Mouse (Mus musculus): ENCODE measurements around the gene Oas1h. TPM values are rescaled to one million over a fixed set of nuclear protein-coding genes. Genes with fewer than 3 reads are reported as not detected.
"Not testable (repeated sequence)": the region's sequence is repeated elsewhere in the genome, so short reads cannot be mapped to it uniquely, and the experiment has no call there.

Oas1h gene
- not detected in 2 replicates for polyA plus RNA-seq (2012; rRNA removed)

DNA sequence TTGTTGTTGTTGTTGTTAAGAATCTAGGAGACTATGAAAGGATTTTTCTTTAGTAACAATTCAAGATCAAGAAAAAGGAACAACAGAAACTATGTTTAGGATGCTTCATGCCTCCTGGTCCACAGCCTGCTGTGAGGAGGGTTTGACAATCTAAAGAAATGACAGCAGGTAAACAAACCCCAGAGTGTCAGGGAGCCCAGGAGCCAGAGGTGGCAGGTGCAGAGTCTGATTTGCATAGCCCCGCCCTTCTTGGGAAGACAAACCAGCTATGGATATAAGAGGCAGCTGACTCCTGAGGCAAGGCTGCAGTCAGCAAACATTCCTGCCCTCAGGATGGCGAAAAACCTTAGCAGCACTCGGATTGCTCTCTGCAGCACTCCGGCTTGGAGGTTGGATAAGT, at the start of gene Oas1h:
TSS of gene Oas1h (plus strand) at position 301 of the 400 bp plus-strand sequence.
- DNase-seq (ENCODE audit: low spot score): no peak

- peak; percentile 63 for DNase-seq (ENCODE audit: low spot score)
Observed at GRCm38 (mm10) chr5:120811951-120812819, 49.0 kb upstream of the Oas1h start, which contains the start of gene Oas1c. Gene Oas1c (minus strand): TSS chr5:120812514.

GRCm38 (mm10) chr5:120813023-120813422, 48.2 kb upstream of the Oas1h start:
- no peak for DNase-seq (ENCODE audit: low spot score)

- DNase-seq (ENCODE audit: low spot score): no peak
Observed at GRCm38 (mm10) chr5:120815949-120816348, 45.3 kb upstream of the Oas1h start.

- no peak for DNase-seq (ENCODE audit: low spot score)
Observed at GRCm38 (mm10) chr5:120818999-120819398, 42.2 kb upstream of the Oas1h start.

GRCm38 (mm10) chr5:120831031-120831430, 30.2 kb upstream of the Oas1h start:
- DNase-seq (ENCODE audit: low spot score): no peak

- DNase-seq (ENCODE audit: low spot score): no peak
Observed at GRCm38 (mm10) chr5:120833335-120834280, 27.6 kb upstream of the Oas1h start.

DNA sequence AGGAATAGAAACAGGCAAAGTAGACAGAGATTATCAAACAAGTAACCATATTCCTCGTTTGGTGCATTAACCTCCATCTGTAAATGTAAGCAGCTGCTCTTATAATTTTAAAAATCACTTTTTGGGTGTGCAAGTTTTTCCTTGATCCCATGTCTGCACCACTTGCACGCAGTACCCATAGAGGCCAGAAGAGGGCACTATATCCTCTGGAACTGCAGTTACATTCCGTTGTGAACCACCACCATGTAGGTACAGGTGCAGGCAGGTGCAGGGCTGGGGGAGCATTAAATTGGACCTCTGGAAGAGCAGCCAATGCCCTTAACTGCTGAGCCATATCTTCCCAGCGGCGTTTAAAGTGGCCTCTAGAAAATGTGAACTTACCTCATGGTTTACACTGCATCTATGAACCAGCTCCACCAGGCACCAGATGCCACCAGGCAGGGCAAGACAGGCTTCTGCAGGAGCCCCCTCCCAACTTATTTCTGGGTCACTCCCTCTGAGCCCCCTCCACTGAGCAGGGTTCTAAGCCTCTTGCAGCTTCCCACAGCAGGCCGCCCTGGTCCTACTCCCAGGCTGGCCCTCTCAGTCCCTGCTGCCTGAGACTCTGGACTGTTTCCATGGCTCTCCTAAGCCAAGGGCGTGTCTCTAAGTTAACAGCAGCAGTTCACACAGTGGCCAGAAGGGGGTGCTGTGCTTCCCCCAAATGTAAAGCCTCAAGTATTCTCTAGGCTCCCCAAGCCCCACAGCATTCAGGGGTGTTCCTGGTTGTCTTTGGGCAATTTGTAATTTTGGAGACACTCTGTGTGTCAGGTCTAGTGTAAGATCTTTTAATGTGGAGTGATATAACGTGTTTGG, 24.3 kb upstream of the Oas1h start:
- no peak for DNase-seq (ENCODE audit: low spot score)

GRCm38 (mm10) chr5:120844713-120845112, 16.5 kb upstream of the Oas1h start:
- peak; percentile 31 for DNase-seq (ENCODE audit: low spot score)

DNA sequence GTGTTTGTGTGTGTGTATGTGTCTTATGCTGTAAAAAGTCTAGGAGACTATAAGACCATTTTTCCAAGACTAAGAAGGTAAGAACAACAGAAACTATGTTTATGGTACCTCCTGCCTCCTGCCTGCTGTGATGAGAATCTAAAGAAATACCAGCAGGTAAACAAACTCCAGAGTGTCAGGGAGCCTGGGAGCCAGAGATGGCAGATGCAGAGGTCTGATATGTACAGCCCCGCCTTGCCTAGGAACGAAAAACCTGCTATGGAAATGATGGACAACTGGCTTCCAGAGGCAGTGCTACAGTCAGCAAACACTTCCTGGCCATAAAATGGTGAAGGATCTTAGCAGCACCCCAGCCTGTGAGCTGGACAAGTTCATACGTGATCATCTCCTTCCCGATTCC, 14.2 kb upstream of the Oas1h start, which contains the start of gene Oas1f:
TSS of gene Oas1f (plus strand) at position 301 of the 400 bp plus-strand sequence.
- no peak for DNase-seq (ENCODE audit: low spot score)

DNA sequence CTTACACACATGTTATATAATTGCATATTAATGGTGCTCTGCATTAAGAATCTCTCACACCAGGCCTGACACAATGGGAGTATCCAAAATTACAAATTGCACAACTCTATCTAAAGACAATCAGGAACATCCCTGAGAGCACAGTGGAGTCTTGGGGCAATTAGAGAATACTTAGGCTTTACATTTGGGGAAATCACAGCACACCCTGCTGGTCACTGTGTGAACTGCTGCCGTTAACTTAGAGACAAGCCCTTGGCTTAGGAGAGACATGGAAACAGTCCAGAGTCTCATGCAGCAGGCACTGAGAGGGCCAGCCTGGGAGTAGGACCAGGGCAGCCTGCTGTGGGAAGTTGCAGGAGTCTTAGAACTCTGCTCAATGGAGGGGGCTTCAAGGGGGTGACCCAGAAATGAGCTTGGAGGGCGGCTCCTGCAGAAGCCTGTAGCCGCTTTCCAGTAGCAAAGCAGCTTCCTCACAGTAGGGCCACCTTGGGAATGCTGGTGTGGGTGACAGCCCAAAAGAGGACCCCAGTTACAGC, 11.6 kb upstream of the Oas1h start:
- DNase-seq (ENCODE audit: low spot score): no peak

- no peak for DNase-seq (ENCODE audit: low spot score)
Observed at GRCm38 (mm10) chr5:120859241-120859640, 2.0 kb upstream of the Oas1h start.

- no peak for DNase-seq (ENCODE audit: low spot score)
Observed at GRCm38 (mm10) chr5:120865336-120865860, 4.2 kb downstream of the Oas1h start.

- DNase-seq (ENCODE audit: low spot score): no peak
Observed at GRCm38 (mm10) chr5:120869436-120870015, 8.3 kb downstream of the Oas1h start.

GRCm38 (mm10) chr5:120870081-120870480, 8.9 kb downstream of the Oas1h start:
- DNase-seq (ENCODE audit: low spot score): no peak

DNA sequence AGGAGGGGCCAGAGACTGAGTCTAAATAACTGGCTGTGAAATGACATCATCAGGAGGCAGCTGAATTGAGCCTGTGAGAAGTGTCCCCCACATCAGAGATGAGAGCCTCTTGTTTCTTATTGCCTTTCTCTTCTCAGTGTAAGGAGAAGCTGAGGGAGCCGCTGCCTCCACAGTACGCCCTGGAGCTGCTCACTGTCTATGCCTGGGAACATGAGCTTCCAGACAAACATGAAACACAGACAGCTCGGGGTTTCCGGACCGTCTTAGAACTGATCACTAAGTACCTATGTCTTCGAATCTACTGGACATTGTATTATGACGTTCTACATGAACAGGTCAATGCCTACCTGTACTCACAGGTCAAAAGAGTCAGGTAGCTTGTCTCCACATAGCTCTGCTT, 9.6 kb downstream of the Oas1h start:
- DNase-seq (ENCODE audit: low spot score): no peak

GRCm38 (mm10) chr5:120871469-120871868, 10.2 kb downstream of the Oas1h start:
- no peak for DNase-seq (ENCODE audit: low spot score)

DNA sequence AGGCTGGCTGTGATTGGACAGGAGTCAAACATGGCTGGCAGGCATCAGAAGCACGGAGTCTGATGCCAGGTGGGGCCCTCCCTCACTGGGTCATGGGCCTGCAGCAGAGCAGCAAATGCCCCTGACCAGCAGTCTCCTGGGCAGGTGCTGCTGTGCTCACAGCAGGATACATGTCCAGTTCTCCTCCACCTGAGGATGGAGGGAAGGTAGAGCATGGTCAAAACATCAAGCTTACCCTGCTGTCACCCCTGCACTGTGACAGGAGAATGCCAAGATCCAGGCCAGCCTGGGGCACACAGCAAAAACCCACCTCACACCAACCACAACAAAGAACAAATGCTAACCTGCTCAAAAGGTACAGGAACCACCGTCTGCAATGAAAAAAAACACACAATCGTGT, 15.6 kb downstream of the Oas1h start:
- DNase-seq (ENCODE audit: low spot score): not testable (repeated sequence)

- not testable (repeated sequence) for DNase-seq (ENCODE audit: low spot score)
Observed at GRCm38 (mm10) chr5:120877407-120877806, 16.2 kb downstream of the Oas1h start.

DNA sequence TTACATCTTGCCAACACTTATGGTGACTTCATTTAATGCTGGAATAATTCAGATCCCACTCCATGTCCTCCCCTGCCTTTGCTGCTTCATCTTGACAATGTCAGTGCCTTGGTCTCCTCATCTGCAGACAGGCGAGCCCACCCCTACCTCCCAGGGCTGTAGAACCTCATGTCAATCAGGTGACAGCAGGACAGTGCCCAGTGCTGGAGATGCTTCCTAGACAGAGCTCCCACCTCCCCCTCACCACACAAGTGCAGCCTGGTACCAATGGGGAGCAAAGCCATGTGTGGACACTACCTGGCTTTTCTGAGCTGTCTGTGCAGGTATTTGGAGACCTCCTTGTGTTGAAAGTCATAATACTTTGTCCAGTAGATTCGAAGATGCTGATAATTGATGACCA, 17.6 kb downstream of the Oas1h start:
- DNase-seq (ENCODE audit: low spot score): not testable (repeated sequence)
